Mouse (Mus musculus) midbrain, embryonic 11.5 days (tissue): Measurements from ENCODE around the gene Dscam. TPM values are rescaled to one million over a fixed set of nuclear protein-coding genes. Genes with fewer than 3 reads are reported as not detected.

Experiments
- ATAC-seq: fragments of 200-750 bp; cut with Nextera tagmentation; 2 replicates; pipeline ENCODE4 v1.8.0; 2017; ENCODE audit warnings: moderate TSS enrichment, moderate library complexity; ENCODE audit not compliant: low FRiP score
- DNase-seq: peaks from one replicate; pipeline ENCODE4 v3.0.0; 2015; ENCODE audit warnings: low spot score; ENCODE audit errors: missing footprints
- H3K27ac ChIP-seq: fragments of 300-500 bp; sonication (generic); 2 replicates; pipeline ENCODE4 v1.5.1; 2014; ENCODE audit warnings: low read depth, low read length
- H3K27me3 ChIP-seq: fragments of 300-500 bp; sonication (generic); 2 replicates; pipeline ENCODE4 v1.6.1; 2014; ENCODE audit warnings: mild to moderate bottlenecking, low read length, moderate library complexity, mixed read lengths; ENCODE audit not compliant: control insufficient read depth, insufficient read depth
- H3K36me3 ChIP-seq: fragments of 300-500 bp; sonication (generic); 2 replicates; pipeline ENCODE4 v1.6.1; 2014; ENCODE audit warnings: mild to moderate bottlenecking, low read length, moderate library complexity, mixed read lengths; ENCODE audit not compliant: control insufficient read depth, insufficient read depth
- H3K4me1 ChIP-seq: fragments of 300-500 bp; sonication (generic); 2 replicates; pipeline ENCODE4 v1.6.1; 2014; ENCODE audit warnings: low read length; ENCODE audit not compliant: control insufficient read depth, insufficient read depth
- H3K4me2 ChIP-seq: fragments of 300-500 bp; sonication (generic); 2 replicates; pipeline ENCODE4 v1.6.1; 2014; ENCODE audit warnings: mild to moderate bottlenecking, moderate library complexity
- H3K4me3 ChIP-seq: fragments of 300-500 bp; sonication (generic); 2 replicates; pipeline ENCODE4 v1.5.1; 2014; ENCODE audit warnings: low read depth, low read length
- H3K9ac ChIP-seq: fragments of 300-500 bp; sonication (generic); 2 replicates; pipeline ENCODE4 v1.6.1; 2014; ENCODE audit warnings: low read length
- H3K9me3 ChIP-seq: fragments of 300-500 bp; sonication (generic); 2 replicates; pipeline ENCODE4 v1.6.1; 2016; ENCODE audit warnings: low read length; ENCODE audit not compliant: control insufficient read depth
- WGBS: fragments of 180-500 bp; shearing (Covaris S2); extraction: QIAGEN DNeasy Blood & Tissue Kit; methylation state at CpG from one replicate; pipeline ENCODE4 v1.1.7; 2014; 5-methylcytosine and 5-hydroxymethylcytosine counted together
- polyA plus RNA-seq: library from polyadenylated mRNA; unstranded; fragments of >200 nt; fragmentation: Nextera tagmentation; extraction: Ambion mirVana; gene quantifications from 2 replicates; pipeline ENCODE4 v1.2.1, GENCODE M21; 2014

The Dscam gene
- polyA plus RNA-seq, 1 experiment from 2014 or later = 2.9 TPM

GRCm38 (mm10) chr16:96843691-96844400, 326.7 kb downstream of the Dscam start:
- H3K9ac ChIP-seq = no peak overlapping the region
- H3K4me2 ChIP-seq = no peak overlapping the region
- no peaks in the 10 kb centered on the region for H3K36me3 ChIP-seq
- WGBS = 68% methylated on average over 9 of the region's 9 CpGs
- H3K4me1 ChIP-seq = peaks cover 11% of the 10 kb centered on the region
- H3K27ac ChIP-seq = peak overlapping the region; percentile 35; the same call in 1 of the 2 replicates
- DNase-seq = no peak
- H3K9me3 ChIP-seq = no peaks in the 10 kb centered on the region
- no peak overlapping the region for H3K4me3 ChIP-seq
- H3K27me3 ChIP-seq = no peaks in the 10 kb centered on the region
- peak; percentile 43; the same call in 1 of the 2 replicates for ATAC-seq

GRCm38 (mm10) chr16:96842829-96843360, 327.7 kb downstream of the Dscam start:
- no peak for DNase-seq
- 89% methylated on average over 3 of the region's 3 CpGs for WGBS

GRCm38 (mm10) chr16:96819649-96820048, 350.9 kb downstream of the Dscam start:
- Histone ChIP-seq H3K27ac (no peak overlapping the region), H3K9me3 (no peaks in the 10 kb centered on the region), H3K4me3 (no peak overlapping the region), H3K27me3 (no peaks in the 10 kb centered on the region), H3K36me3 (no peaks in the 10 kb centered on the region), H3K9ac (no peak overlapping the region), H3K4me2 (no peak overlapping the region), H3K4me1 (no peaks in the 10 kb centered on the region)
- DNase-seq (peak; percentile 93), ATAC-seq (peak; percentile 77)
- 27% methylated on average over 16 of the region's 16 CpGs for WGBS

More at GRCm38 (mm10) chr16:96842829-96843360, 327.7 kb downstream of the Dscam start:
- ATAC-seq = no peak
- Histone ChIP-seq H3K27me3 (no peaks in the 10 kb centered on the region), H3K27ac (no peak overlapping the region), H3K4me3 (no peak overlapping the region), H3K9me3 (no peaks in the 10 kb centered on the region), H3K9ac (no peak overlapping the region), H3K4me1 (peaks cover 11% of the 10 kb centered on the region), H3K36me3 (no peaks in the 10 kb centered on the region), H3K4me2 (no peak overlapping the region)

GRCm38 (mm10) chr16:96806298-96806697, 364.3 kb downstream of the Dscam start:
- H3K4me2 ChIP-seq = no peak overlapping the region
- DNase-seq = no peak
- no peak overlapping the region for H3K4me3 ChIP-seq
- no peaks in the 10 kb centered on the region for H3K4me1 ChIP-seq
- H3K27me3 ChIP-seq = no peaks in the 10 kb centered on the region
- no peaks in the 10 kb centered on the region for H3K9me3 ChIP-seq
- H3K36me3 ChIP-seq = no peaks in the 10 kb centered on the region
- no peak overlapping the region for H3K9ac ChIP-seq
- H3K27ac ChIP-seq = no peak overlapping the region
- WGBS = 94% methylated on average over 1 of the region's 1 CpGs
- ATAC-seq = no peak

- Histone ChIP-seq H3K4me2 (no peak overlapping the region), H3K36me3 (no peaks in the 10 kb centered on the region), H3K27ac (no peak overlapping the region), H3K9ac (no peak overlapping the region), H3K27me3 (no peaks in the 10 kb centered on the region), H3K9me3 (no peaks in the 10 kb centered on the region), H3K4me1 (no peaks in the 10 kb centered on the region), H3K4me3 (no peak overlapping the region)
- DNase-seq (no peak), ATAC-seq (no peak)
- 86% methylated on average over 2 of the region's 2 CpGs for WGBS
Observed at GRCm38 (mm10) chr16:96802636-96803035, 367.9 kb downstream of the Dscam start.

GRCm38 (mm10) chr16:96801650-96802237, 368.8 kb downstream of the Dscam start:
- no peak overlapping the region for H3K4me3 ChIP-seq
- no peak overlapping the region for H3K4me2 ChIP-seq
- no peak overlapping the region for H3K9ac ChIP-seq
- no peaks in the 10 kb centered on the region for H3K4me1 ChIP-seq
- H3K9me3 ChIP-seq = no peaks in the 10 kb centered on the region
- 100% methylated on average over 1 of the region's 1 CpGs for WGBS
- ATAC-seq (no peak), DNase-seq (no peak)
- no peak overlapping the region for H3K27ac ChIP-seq
- H3K27me3 ChIP-seq = no peaks in the 10 kb centered on the region
- no peaks in the 10 kb centered on the region for H3K36me3 ChIP-seq

GRCm38 (mm10) chr16:96795431-96795830, 375.1 kb downstream of the Dscam start:
- WGBS = 39% methylated on average over 2 of the region's 2 CpGs
- DNase-seq (no peak), ATAC-seq (no peak)

GRCm38 (mm10) chr16:96791307-96791706, 379.2 kb downstream of the Dscam start:
- no peak for DNase-seq
- Histone ChIP-seq H3K9me3 (no peaks in the 10 kb centered on the region), H3K4me2 (no peak overlapping the region), H3K27ac (no peak overlapping the region), H3K27me3 (no peaks in the 10 kb centered on the region), H3K4me1 (no peaks in the 10 kb centered on the region), H3K36me3 (no peaks in the 10 kb centered on the region), H3K9ac (no peak overlapping the region), H3K4me3 (no peak overlapping the region)
- ATAC-seq = no peak
- 80% methylated on average over 2 of the region's 2 CpGs for WGBS

More at GRCm38 (mm10) chr16:96795431-96795830, 375.1 kb downstream of the Dscam start:
- Histone ChIP-seq H3K9me3 (no peaks in the 10 kb centered on the region), H3K36me3 (no peaks in the 10 kb centered on the region), H3K27me3 (no peaks in the 10 kb centered on the region), H3K9ac (no peak overlapping the region), H3K27ac (no peak overlapping the region), H3K4me3 (no peak overlapping the region), H3K4me2 (no peak overlapping the region), H3K4me1 (no peaks in the 10 kb centered on the region)

- H3K9ac ChIP-seq = no peak overlapping the region
- H3K4me2 ChIP-seq = no peak overlapping the region
- DNase-seq = no peak
- ATAC-seq = no peak
- H3K4me1 ChIP-seq = no peaks in the 10 kb centered on the region
- no peak overlapping the region for H3K27ac ChIP-seq
- 72% methylated on average over 5 of the region's 5 CpGs for WGBS
- H3K9me3 ChIP-seq = no peaks in the 10 kb centered on the region
- no peak overlapping the region for H3K4me3 ChIP-seq
- no peaks in the 10 kb centered on the region for H3K27me3 ChIP-seq
- no peaks in the 10 kb centered on the region for H3K36me3 ChIP-seq
Observed at GRCm38 (mm10) chr16:96788286-96788685, 382.3 kb downstream of the Dscam start.
